Mouse (Mus musculus): ENCODE data around the gene 6330409D20Rik. TPM values are rescaled to one million over a fixed set of nuclear protein-coding genes. Genes with fewer than 3 reads are reported as not detected.

Gene 6330409D20Rik
- polyA plus RNA-seq, 1 experiment from 2014 or later: 2.1 TPM

- Histone ChIP-seq H3K36me3 (replicated peaks) (no peaks in the 10 kb centered on the region), H3K9ac (no peak overlapping the region), H3K4me1 (peaks cover 5% of the 10 kb centered on the region), H3K27me3 (peaks cover 18% of the 10 kb centered on the region), H3K4me2 (no peak overlapping the region), H3K27ac (no peak overlapping the region), H3K9me3 (no peaks in the 10 kb centered on the region), H3K4me3 (replicated peaks) (no peak overlapping the region)
- no peak for ATAC-seq (ENCODE audit: low FRiP score)
- 75% methylated on average over 6 of the region's 6 CpGs for WGBS
These were observed 8.1 kb downstream of the 6330409D20Rik start for GRCm38 (mm10) chr2:32732695-32733094.

- ATAC-seq (ENCODE audit: low FRiP score): no peak
- Histone ChIP-seq H3K27ac (no peak overlapping the region), H3K9ac (no peak overlapping the region), H3K9me3 (no peaks in the 10 kb centered on the region), H3K4me1 (peaks cover 12% of the 10 kb centered on the region), H3K27me3 (peaks cover 16% of the 10 kb centered on the region), H3K4me2 (no peak overlapping the region), H3K36me3 (replicated peaks) (no peaks in the 10 kb centered on the region), H3K4me3 (replicated peaks) (no peak overlapping the region)
- 80% methylated on average over 4 of the region's 4 CpGs for WGBS
These were observed 8.9 kb downstream of the 6330409D20Rik start for GRCm38 (mm10) chr2:32731911-32732310.

DNA sequence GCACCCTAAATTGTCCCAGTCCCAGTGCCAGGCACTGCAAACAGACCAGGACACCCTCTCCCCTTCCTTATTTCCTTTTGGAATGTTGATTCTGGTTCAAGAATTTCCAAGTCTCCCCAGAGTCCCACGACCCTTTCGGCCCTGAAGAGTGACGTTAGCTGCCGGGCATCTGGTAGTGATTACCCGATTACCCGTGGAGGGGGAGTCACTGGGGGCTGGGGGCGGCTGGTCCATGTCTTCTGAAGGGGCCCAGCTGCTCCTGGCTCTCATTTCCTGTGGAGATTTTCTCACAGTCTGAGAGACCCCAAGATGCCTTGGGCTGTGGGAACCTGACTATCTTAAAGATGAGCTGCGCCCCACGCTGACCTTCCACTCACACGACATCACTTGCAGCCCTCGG lies 10.0 kb downstream of the 6330409D20Rik start:
- H3K4me2 ChIP-seq: no peak overlapping the region
- H3K36me3 ChIP-seq (replicated peaks): no peaks in the 10 kb centered on the region
- peaks cover 12% of the 10 kb centered on the region for H3K4me1 ChIP-seq
- no peak overlapping the region for H3K4me3 ChIP-seq (replicated peaks)
- 70% methylated on average over 11 of the region's 11 CpGs for WGBS
- ATAC-seq (ENCODE audit: low FRiP score): no peak
- H3K9ac ChIP-seq: no peak overlapping the region
- H3K27me3 ChIP-seq: peaks cover 10% of the 10 kb centered on the region; the same call in 1 of the 2 replicates
- 0 out of 2 replicates have a peak overlapping the region, but pooled peaks have one; percentile 42 for H3K27ac ChIP-seq
- no peaks in the 10 kb centered on the region for H3K9me3 ChIP-seq

DNA sequence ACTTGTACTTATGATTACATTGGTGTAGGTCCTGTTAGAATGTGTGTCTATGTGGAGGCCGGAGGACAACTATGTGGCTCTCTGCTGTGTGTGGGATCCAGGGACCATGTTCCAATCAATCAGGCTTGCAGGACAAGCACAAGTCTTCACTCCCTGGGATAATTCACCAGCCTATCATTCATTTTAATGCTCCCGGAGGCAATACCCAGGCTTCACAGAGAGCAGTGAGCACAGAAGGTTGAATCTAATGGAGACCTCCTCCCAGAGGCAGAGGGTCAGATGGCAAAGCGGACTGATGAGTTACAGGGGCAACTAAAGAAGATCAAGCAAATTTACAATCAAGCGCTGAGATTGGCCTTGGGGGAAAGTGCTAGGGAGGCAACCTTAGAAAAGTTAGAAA lies 11.3 kb downstream of the 6330409D20Rik start:
- no peak overlapping the region for H3K4me3 ChIP-seq (replicated peaks)
- H3K27me3 ChIP-seq: peaks cover 10% of the 10 kb centered on the region; the same call in 1 of the 2 replicates
- no peak overlapping the region for H3K27ac ChIP-seq
- no peaks in the 10 kb centered on the region for H3K9me3 ChIP-seq
- H3K36me3 ChIP-seq (replicated peaks): no peaks in the 10 kb centered on the region
- H3K9ac ChIP-seq: no peak overlapping the region
- H3K4me2 ChIP-seq: no peak overlapping the region
- ATAC-seq (ENCODE audit: low FRiP score): no peak
- WGBS: 78% methylated on average over 4 of the region's 4 CpGs
- H3K4me1 ChIP-seq: peaks cover 11% of the 10 kb centered on the region

DNA sequence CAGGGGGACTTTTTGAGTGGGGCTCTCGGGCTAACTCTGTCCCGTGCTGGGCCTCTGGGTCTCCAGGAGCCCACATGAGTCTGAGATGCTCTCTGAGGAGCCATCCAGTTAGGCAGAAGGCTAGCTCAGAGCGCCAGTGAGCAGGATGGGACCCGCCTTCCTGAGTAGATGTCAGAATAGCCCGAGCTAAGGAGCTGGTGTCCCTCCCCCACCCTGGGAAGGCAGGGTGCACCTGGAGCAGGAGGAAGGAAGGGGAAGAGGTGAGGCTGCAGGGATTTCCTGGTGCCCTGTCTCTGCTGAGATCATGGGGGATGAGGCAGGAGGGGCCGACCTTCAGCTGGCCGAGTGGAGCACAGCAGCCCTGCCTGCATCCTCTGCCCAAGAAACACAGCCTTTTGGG lies 12.4 kb downstream of the 6330409D20Rik start:
- peak overlapping the region; percentile 50; the same call in 1 of the 2 replicates for H3K4me2 ChIP-seq
- peak overlapping the region; percentile 38; the same call in 1 of the 2 replicates for H3K27ac ChIP-seq
- H3K27me3 ChIP-seq: peaks cover 10% of the 10 kb centered on the region; the same call in 1 of the 2 replicates
- 0 out of 2 replicates have a peak overlapping the region, but pooled peaks have one; percentile 29 for H3K9ac ChIP-seq
- WGBS: 66% methylated on average over 7 of the region's 7 CpGs
- H3K36me3 ChIP-seq (replicated peaks): no peaks in the 10 kb centered on the region
- no peaks in the 10 kb centered on the region for H3K9me3 ChIP-seq
- peaks cover 8% of the 10 kb centered on the region for H3K4me1 ChIP-seq
- no peak overlapping the region for H3K4me3 ChIP-seq (replicated peaks)
- ATAC-seq (ENCODE audit: low FRiP score): no peak

DNA sequence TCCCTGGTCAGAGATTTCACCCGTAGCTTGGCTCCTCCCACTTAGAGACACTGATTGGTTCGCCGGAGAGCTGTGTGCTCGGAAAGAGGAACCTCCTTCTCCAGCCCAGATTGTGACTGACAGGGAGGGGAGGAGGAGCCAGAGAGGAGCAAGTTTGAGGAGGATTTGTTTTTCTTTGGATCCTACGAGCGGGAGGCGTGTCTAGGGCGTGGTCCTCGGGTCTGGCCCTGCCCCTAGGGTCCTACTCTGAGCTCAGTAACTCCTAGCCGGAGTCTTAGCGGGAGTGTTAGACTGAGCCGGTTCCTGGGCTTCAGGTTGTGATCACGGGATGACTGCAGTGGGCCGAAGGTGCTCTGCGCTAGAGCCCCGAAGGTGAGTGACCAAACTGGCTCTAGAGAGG lies 13.4 kb downstream of the 6330409D20Rik start:
- H3K9me3 ChIP-seq: no peaks in the 10 kb centered on the region
- no peak overlapping the region for H3K27ac ChIP-seq
- H3K27me3 ChIP-seq: peaks cover 10% of the 10 kb centered on the region; the same call in 1 of the 2 replicates
- peak overlapping the region; percentile 50 for H3K4me2 ChIP-seq
- H3K9ac ChIP-seq: 0 out of 2 replicates have a peak overlapping the region, but pooled peaks have one; percentile 22
- under 1% methylated on average over 16 of the region's 16 CpGs for WGBS
- ATAC-seq (ENCODE audit: low FRiP score): peak; percentile 96
- peaks cover 8% of the 10 kb centered on the region for H3K4me1 ChIP-seq
- peak overlapping the region; percentile 24 for H3K4me3 ChIP-seq (replicated peaks)
- no peaks in the 10 kb centered on the region for H3K36me3 ChIP-seq (replicated peaks)

- Histone ChIP-seq H3K27ac (no peak overlapping the region), H3K9me3 (no peaks in the 10 kb centered on the region), H3K4me1 (peaks cover 13% of the 10 kb centered on the region), H3K27me3 (0 out of 2 replicates have a peak, but pooled peaks cover 5% of the 10 kb centered on the region), H3K4me3 (replicated peaks) (no peak overlapping the region), H3K9ac (no peak overlapping the region), H3K36me3 (replicated peaks) (no peaks in the 10 kb centered on the region), H3K4me2 (no peak overlapping the region)
- ATAC-seq (ENCODE audit: low FRiP score): no peak
- 85% methylated on average over 16 of the region's 16 CpGs for WGBS
These were observed 15.7 kb downstream of the 6330409D20Rik start for GRCm38 (mm10) chr2:32724832-32725790.

DNA sequence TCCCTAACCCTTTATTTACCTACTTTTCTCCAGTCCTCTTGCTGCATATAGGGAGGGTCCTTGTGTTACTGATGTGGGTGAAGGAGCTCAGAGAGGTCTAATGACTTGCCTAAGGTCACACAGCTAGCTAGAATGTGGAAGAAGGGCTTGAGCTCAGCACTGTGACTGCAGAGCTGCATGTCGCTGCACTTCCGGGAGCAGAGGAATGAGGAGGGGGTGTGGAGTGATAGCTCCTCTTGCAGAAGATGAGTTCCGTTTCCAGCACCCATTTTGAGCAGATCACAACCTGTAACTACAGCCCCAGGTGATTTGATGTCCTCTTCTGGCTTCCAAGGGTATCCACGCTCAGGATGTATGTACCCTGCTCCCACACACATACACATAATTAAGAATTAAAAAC lies 16.7 kb downstream of the 6330409D20Rik start:
- Histone ChIP-seq H3K9me3 (no peaks in the 10 kb centered on the region), H3K9ac (no peak overlapping the region)
- no peak for ATAC-seq (ENCODE audit: low FRiP score)

DNA sequence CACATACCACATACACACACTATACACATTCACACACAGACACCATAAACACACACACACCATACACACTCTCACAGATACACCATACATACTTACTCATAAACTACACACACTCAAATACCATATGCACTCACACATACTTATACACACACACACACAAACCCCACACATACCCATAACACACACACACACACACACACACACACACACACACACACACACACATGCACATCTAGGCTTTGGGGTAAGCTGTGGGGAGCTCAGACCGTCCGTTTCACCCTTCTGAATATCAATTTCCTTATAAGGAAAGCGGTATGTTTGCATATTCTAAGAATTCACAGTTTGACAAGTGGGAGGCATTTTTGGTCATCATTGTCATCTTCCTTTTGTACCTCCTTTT lies 18.2 kb downstream of the 6330409D20Rik start:
- Histone ChIP-seq H3K36me3 (replicated peaks) (no peaks in the 10 kb centered on the region), H3K27ac (no peak overlapping the region), H3K4me3 (replicated peaks) (no peak overlapping the region), H3K4me2 (no peak overlapping the region), H3K27me3 (no peaks in the 10 kb centered on the region), H3K9me3 (no peaks in the 10 kb centered on the region), H3K4me1 (peaks cover 21% of the 10 kb centered on the region), H3K9ac (no peak overlapping the region)
- ATAC-seq (ENCODE audit: low FRiP score): no peak
- WGBS: 77% methylated on average over 3 of the region's 3 CpGs

More for the DNA sequence above, 16.7 kb downstream of the 6330409D20Rik start:
- H3K36me3 ChIP-seq (replicated peaks): no peaks in the 10 kb centered on the region
- peaks cover 15% of the 10 kb centered on the region for H3K4me1 ChIP-seq
- H3K4me3 ChIP-seq (replicated peaks): no peak overlapping the region
- H3K27me3 ChIP-seq: 0 out of 2 replicates have a peak, but pooled peaks cover 5% of the 10 kb centered on the region
- no peak overlapping the region for H3K27ac ChIP-seq
- 75% methylated on average over 4 of the region's 4 CpGs for WGBS
- no peak overlapping the region for H3K4me2 ChIP-seq

- Histone ChIP-seq H3K9me3 (no peaks in the 10 kb centered on the region), H3K4me3 (replicated peaks) (no peak overlapping the region), H3K4me1 (peaks cover 16% of the 10 kb centered on the region), H3K36me3 (replicated peaks) (no peaks in the 10 kb centered on the region), H3K9ac (no peak overlapping the region), H3K27me3 (no peaks in the 10 kb centered on the region), H3K4me2 (no peak overlapping the region), H3K27ac (no peak overlapping the region)
- ATAC-seq (ENCODE audit: low FRiP score): no peak
- WGBS: 56% methylated on average over 6 of the region's 6 CpGs
These were observed 18.8 kb downstream of the 6330409D20Rik start for GRCm38 (mm10) chr2:32722046-32722445.

DNA sequence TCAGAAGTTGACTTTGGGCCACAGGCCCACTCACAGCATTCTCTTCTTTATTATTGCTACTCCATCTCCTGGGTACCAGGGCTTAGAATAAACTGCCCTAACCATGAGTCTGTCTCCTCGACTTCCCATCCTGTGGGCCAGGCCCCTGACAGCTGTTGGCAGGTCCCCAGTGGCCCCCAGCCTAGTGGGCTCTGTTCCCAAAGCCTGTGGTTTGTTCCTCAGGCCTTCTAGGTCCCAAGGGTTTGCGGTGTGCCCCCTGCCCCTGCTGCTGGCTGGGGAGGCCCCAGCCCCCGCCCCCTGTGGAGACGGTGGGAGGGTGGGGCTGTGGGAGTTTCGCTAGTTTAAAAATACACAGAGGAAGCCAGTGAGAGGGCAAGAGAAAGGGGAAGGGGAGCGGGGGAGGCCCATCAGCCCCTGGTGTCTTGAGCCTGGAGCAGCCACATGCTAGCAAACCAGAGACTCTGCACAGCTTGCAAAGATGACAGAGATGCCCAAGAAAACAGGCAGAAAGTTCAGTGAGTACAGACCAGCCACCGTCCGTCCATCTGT lies 20.1 kb downstream of the 6330409D20Rik start, which contains the start of gene Sh2d3c:
Gene Sh2d3c (plus strand): TSS at position 375 of the 549 bp plus-strand sequence.
- Histone ChIP-seq H3K27ac (no peak within 1 kb of the TSS), H3K9me3 (no peaks in the 10 kb centered on the region), H3K4me2 (no peak within 1 kb of the TSS), H3K36me3 (replicated peaks) (no peaks in the 10 kb centered on the region), H3K4me3 (replicated peaks) (no peak within 1 kb of the TSS), H3K27me3 (no peaks in the 10 kb centered on the region), H3K9ac (no peak within 1 kb of the TSS), H3K4me1 (peaks cover 15% of the 10 kb centered on the region)
- 58% methylated on average over 8 of the region's 8 CpGs for WGBS
- ATAC-seq (ENCODE audit: low FRiP score): no peak

- 89% methylated on average over 3 of the region's 3 CpGs for WGBS
- H3K4me1 ChIP-seq: peaks cover 15% of the 10 kb centered on the region
- no peaks in the 10 kb centered on the region for H3K27me3 ChIP-seq
- H3K27ac ChIP-seq: no peak overlapping the region
- H3K9ac ChIP-seq: no peak overlapping the region
- no peak for ATAC-seq (ENCODE audit: low FRiP score)
- H3K4me2 ChIP-seq: no peak overlapping the region
- H3K36me3 ChIP-seq (replicated peaks): no peaks in the 10 kb centered on the region
- no peaks in the 10 kb centered on the region for H3K9me3 ChIP-seq
- H3K4me3 ChIP-seq (replicated peaks): no peak overlapping the region
These were observed 20.8 kb downstream of the 6330409D20Rik start for GRCm38 (mm10) chr2:32720053-32720452.
